ENCODE assay signal across 18 mouse cellular contexts in the genomic region with DNA sequence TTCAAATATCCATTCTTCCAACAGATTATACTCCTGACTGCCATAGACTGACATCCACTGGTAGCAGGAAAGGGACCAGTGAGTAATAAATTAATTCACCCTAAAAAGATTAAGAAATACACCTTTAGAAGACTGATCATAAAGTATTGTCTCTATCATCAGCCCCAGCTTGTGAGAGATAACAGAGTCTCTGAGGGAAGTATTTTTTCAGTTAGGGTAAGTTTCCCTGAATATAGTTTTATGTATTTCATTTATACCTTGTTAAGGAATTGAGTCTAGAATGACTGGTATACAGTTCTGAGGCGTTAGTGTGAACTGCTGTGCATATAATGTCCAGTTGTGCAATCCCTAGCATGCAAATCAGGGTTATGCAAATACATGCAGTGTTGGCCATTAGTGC.
A peak's percentile ranks its signal among the peaks of the same experiment; 100 is the strongest.
DNase-seq lines count a peak whose midpoint lies in the region; ATAC-seq and TF ChIP-seq lines count a peak whose summit lies in the region.
"Had no signal": no experiment of that assay in that cellular context is flagged by ENCODE, and none has a peak within 500 bp of the region (broad histone marks: within the 10 kb centered on the region; RNA-seq: fewer than 3 reads in every experiment).

No protein-coding gene starts in this region.

- H3K36me3 ChIP-seq in CH12.LX (replicated peaks in 1 of 2; ENCODE audit: control insufficient read depth in 1 of 2, insufficient read depth in 1 of 2, low read length in 1 of 2): no peaks in the 10 kb centered on the region
- no peaks in the 10 kb centered on the region for H3K36me3 ChIP-seq in heart, embryonic 11.5 days (ENCODE audit: control insufficient read depth, insufficient read depth, low read length)
- H3K36me3 ChIP-seq: G1E had no signal

- dilution Hi-C loops in CH12.LX (cut with MboI; ENCODE audit: extremely low pct_ligation_motif_present, extremely low pct_unique_long_range_greater_than_20kb, low sequenced_read_pairs): no loop called here

- 70% methylated on average over 1 of the region's 1 CpGs for WGBS in heart, embryonic 11.5 days (ENCODE audit: insufficient replicate concordance)

- no peak overlapping the region for H3K9ac ChIP-seq in CH12.LX (ENCODE audit: insufficient read depth, low read depth)
- no peak overlapping the region for H3K9ac ChIP-seq in heart, embryonic 11.5 days (ENCODE audit: low read depth, low read length)

- peaks cover 0 to 3% of the 10 kb centered on the region in 2 experiments; a peak in 2 of 4 replicates for H3K4me1 ChIP-seq in CH12.LX (ENCODE audit: control insufficient read depth in 1 of 2, insufficient read depth in 2 of 2)
- H3K4me1 ChIP-seq in heart, embryonic 11.5 days (ENCODE audit: control insufficient read depth, insufficient read depth, low read length): no peaks in the 10 kb centered on the region

- no peak overlapping the region for H3K4me3 ChIP-seq in CH12.LX (replicated peaks in 1 of 3; ENCODE audit: low read depth in 2 of 3, low read length in 2 of 3, poor library complexity in 1 of 3)
- H3K4me3 ChIP-seq in heart, embryonic 11.5 days (ENCODE audit: low read depth, low read length): no peak overlapping the region

- DNase-seq in CH12.LX (ENCODE audit: extremely low read depth): no peak
- DNase-seq: adrenal gland, adult 2 months; adrenal gland, adult 8-10 months; adrenal gland, postnatal 10 days; adrenal gland, postnatal 14 days; adrenal gland, postnatal 25 days; adrenal gland, postnatal 36 days; B cell, adult 2 months; cerebellum, adult 11 months; cerebellum, adult 11-12 months; cerebellum, adult 18-20 months; cerebellum, adult 2 months; cerebellum, adult 8-10 months had no signal

- no peak for TF ChIP-seq POLR2A in CH12.LX (IDR thresholded peaks at IDR 0.05; ENCODE audit: low read depth, low read length)

- no peak for TF ChIP-seq CTCF in CH12.LX (conservative IDR thresholded peaks at IDR 0.05 in 1 of 2, IDR thresholded peaks at IDR 0.05 in 1 of 2; ENCODE audit: low read depth in 2 of 2, low read length in 2 of 2)

- H3K79me2 ChIP-seq in CH12.LX (replicated peaks; ENCODE audit: control insufficient read depth, extremely low read depth, insufficient read depth, poor library complexity, severe bottlenecking): no peaks in the 10 kb centered on the region

- no peak overlapping the region for H3K27ac ChIP-seq in CH12.LX (ENCODE audit: insufficient read depth, low read depth)
- no peak overlapping the region for H3K27ac ChIP-seq in heart, embryonic 11.5 days (ENCODE audit: low read depth, low read length)

- in situ Hi-C loops in CH12.LX (cut with MboI; ENCODE audit: low pct_ligation_motif_present, low pct_unique_long_range_greater_than_20kb, low sequenced_read_pairs): no loop called here

- no peaks in the 10 kb centered on the region for H3K9me3 ChIP-seq in CH12.LX (replicated peaks; ENCODE audit: low read length)
- no peaks in the 10 kb centered on the region for H3K9me3 ChIP-seq in heart, embryonic 11.5 days (replicated peaks; ENCODE audit: control insufficient read depth, low read length)
- H3K9me3 ChIP-seq: G1E had no signal

- H3K27me3 ChIP-seq in CH12.LX (replicated peaks): no peaks in the 10 kb centered on the region
- H3K27me3 ChIP-seq in heart, embryonic 11.5 days (ENCODE audit: control insufficient read depth, insufficient read depth, low read length): no peaks in the 10 kb centered on the region
- H3K27me3 ChIP-seq: Patski had no signal

- no peak for TF ChIP-seq RAD21 in CH12.LX (IDR thresholded peaks at IDR 0.05; ENCODE audit: low read depth, low read length)

- 0 out of 2 replicates have a peak overlapping the region, but pooled peaks have one; percentile 6 for H3K4me2 ChIP-seq in CH12.LX (ENCODE audit: insufficient read depth, low read depth, poor library complexity, severe bottlenecking)
- H3K4me2 ChIP-seq in heart, embryonic 11.5 days: no peak overlapping the region

- no peak for TF ChIP-seq EP300 in CH12.LX (IDR thresholded peaks at IDR 0.05; ENCODE audit: low read length)

- no peak for ATAC-seq in heart, embryonic 11.5 days (replicated peaks; ENCODE audit: insufficient number of reproducible peaks, low FRiP score, low TSS enrichment)
- ATAC-seq: activated CD4-positive, CD25-positive, alpha-beta regulatory T cell, adult 4 months; CD4-positive, CD25-positive, alpha-beta regulatory T cell, adult 4 months; Patski had no signal

TF ChIP-seq in CH12.LX, 34 proteins besides CTCF, POLR2A, EP300 and RAD21:
- TF ChIP-seq TBP (conservative IDR thresholded peaks at IDR 0.05; ENCODE audit: low read depth, low read length) (peak; percentile 96), SMC3 (IDR thresholded peaks at IDR 0.05; ENCODE audit: low read depth, low read length) (no peak)
